Mouse (Mus musculus): ENCODE measurements at regions not wholly inside any gene's neighbourhood (a gene's known extent, or its start where the extent isn't known, plus 50 kb on each side); places are given as distances from the start of the nearest gene placed in this dataset.

DNA sequence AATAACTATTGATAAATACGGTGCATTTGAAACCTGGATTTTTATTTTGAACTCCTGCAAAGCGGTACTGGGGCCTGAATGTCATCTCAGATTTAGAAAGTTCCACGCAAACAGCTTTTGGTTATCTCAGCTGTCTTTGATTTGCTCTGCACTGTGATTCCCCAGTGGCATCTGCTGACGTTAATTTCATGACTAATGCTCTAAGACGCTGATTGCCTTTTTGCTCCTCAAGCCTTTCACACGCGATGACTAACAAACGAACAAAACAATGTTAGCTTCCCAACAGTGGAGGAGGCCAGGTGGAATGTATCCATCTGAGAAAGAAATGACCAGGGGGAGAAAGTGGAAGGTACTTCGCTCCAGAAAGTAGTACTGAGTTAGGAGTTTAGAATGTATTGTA lies 586.1 kb upstream of the Slit2 start:
- TF ChIP-seq CTCF (IDR thresholded peaks at IDR 0.05) (no peak), EP300 (IDR thresholded peaks at IDR 0.05) (no peak)
